Mouse (Mus musculus): Measurements from ENCODE around the gene Trio.

- TF ChIP-seq CTCF (IDR thresholded peaks at IDR 0.05; ENCODE audit: extremely low read depth, insufficient read length, insufficient replicate concordance, low read depth, low read length) (no peak), POLR2A (IDR thresholded peaks at IDR 0.05; ENCODE audit: low read depth, low read length) (no peak)
Observed at GRCm38 (mm10) chr15:27995421-27995820, 30.2 kb downstream of the Trio start.
